Mouse (Mus musculus): ENCODE results near the gene Tmem141. TPM values are rescaled to one million over a fixed set of nuclear protein-coding genes. Genes with fewer than 3 reads are reported as not detected.

Tmem141 gene
- polyA plus RNA-seq (2014; fragmentation: Nextera tagmentation; extraction: Ambion mirVana) = 17.5 and 18.7 TPM in 2 replicates

- H3K9ac ChIP-seq (replicated peaks; ENCODE audit: low read length) = peak within 1 kb of the TSS; percentile 71
- no peaks in the 10 kb centered on the region for H3K9me3 ChIP-seq (replicated peaks; ENCODE audit: control insufficient read depth, low read length)
- no peaks in the 10 kb centered on the region for H3K4me1 ChIP-seq (ENCODE audit: control insufficient read depth, insufficient read depth, low read length)
- H3K4me3 ChIP-seq (ENCODE audit: low read depth, low read length) = peak within 1 kb of the TSS; percentile 36
- peak; percentile 85 for DNase-seq (ENCODE audit: low spot score)
- peak within 1 kb of the TSS; percentile 71 for H3K4me2 ChIP-seq (ENCODE audit: low read depth, low read length)
- peaks cover 13% of the 10 kb centered on the region for H3K27me3 ChIP-seq (ENCODE audit: control insufficient read depth, insufficient read depth, low read length)
- no peaks in the 10 kb centered on the region for H3K36me3 ChIP-seq (replicated peaks; ENCODE audit: control insufficient read depth, insufficient read depth, low read depth, low read length)
- H3K27ac ChIP-seq (replicated peaks; ENCODE audit: low read depth, low read length) = no peak within 1 kb of the TSS
- peak; percentile 88 for ATAC-seq (replicated peaks; ENCODE audit: insufficient number of reproducible peaks, low FRiP score, low TSS enrichment, low read depth)
- WGBS = 6% methylated on average over 34 of the region's 34 CpGs
These were observed at the start of gene Tmem141 for GRCm38 (mm10) chr2:25621229-25622200. TSS of gene Tmem141 (minus strand) at chr2:25622005.

- H3K9ac ChIP-seq (replicated peaks; ENCODE audit: low read length) = no peak overlapping the region
- ATAC-seq (replicated peaks; ENCODE audit: insufficient number of reproducible peaks, low FRiP score, low TSS enrichment, low read depth) = no peak
- WGBS = 60% methylated on average over 1 of the region's 1 CpGs
- no peaks in the 10 kb centered on the region for H3K27me3 ChIP-seq (ENCODE audit: control insufficient read depth, insufficient read depth, low read length)
- H3K36me3 ChIP-seq (replicated peaks; ENCODE audit: control insufficient read depth, insufficient read depth, low read depth, low read length) = no peaks in the 10 kb centered on the region
- no peak for DNase-seq (ENCODE audit: low spot score)
- no peaks in the 10 kb centered on the region for H3K9me3 ChIP-seq (replicated peaks; ENCODE audit: control insufficient read depth, low read length)
- no peak overlapping the region for H3K4me3 ChIP-seq (ENCODE audit: low read depth, low read length)
- no peaks in the 10 kb centered on the region for H3K4me1 ChIP-seq (ENCODE audit: control insufficient read depth, insufficient read depth, low read length)
- no peak overlapping the region for H3K27ac ChIP-seq (replicated peaks; ENCODE audit: low read depth, low read length)
- H3K4me2 ChIP-seq (ENCODE audit: low read depth, low read length) = no peak overlapping the region
These were observed 44.7 kb upstream of the Tmem141 start for GRCm38 (mm10) chr2:25666516-25666915.

GRCm38 (mm10) chr2:25664125-25664524 lies 42.3 kb upstream of the Tmem141 start:
- no peak overlapping the region for H3K4me3 ChIP-seq (ENCODE audit: low read depth, low read length)
- no peak overlapping the region for H3K4me2 ChIP-seq (ENCODE audit: low read depth, low read length)
- H3K27me3 ChIP-seq (ENCODE audit: control insufficient read depth, insufficient read depth, low read length) = no peaks in the 10 kb centered on the region
- no peak overlapping the region for H3K9ac ChIP-seq (replicated peaks; ENCODE audit: low read length)
- no peaks in the 10 kb centered on the region for H3K36me3 ChIP-seq (replicated peaks; ENCODE audit: control insufficient read depth, insufficient read depth, low read depth, low read length)
- no peaks in the 10 kb centered on the region for H3K4me1 ChIP-seq (ENCODE audit: control insufficient read depth, insufficient read depth, low read length)
- no peak for ATAC-seq (replicated peaks; ENCODE audit: insufficient number of reproducible peaks, low FRiP score, low TSS enrichment, low read depth)
- no peak for DNase-seq (ENCODE audit: low spot score)
- no peaks in the 10 kb centered on the region for H3K9me3 ChIP-seq (replicated peaks; ENCODE audit: control insufficient read depth, low read length)
- WGBS = 69% methylated on average over 5 of the region's 5 CpGs
- H3K27ac ChIP-seq (replicated peaks; ENCODE audit: low read depth, low read length) = no peak overlapping the region

DNA sequence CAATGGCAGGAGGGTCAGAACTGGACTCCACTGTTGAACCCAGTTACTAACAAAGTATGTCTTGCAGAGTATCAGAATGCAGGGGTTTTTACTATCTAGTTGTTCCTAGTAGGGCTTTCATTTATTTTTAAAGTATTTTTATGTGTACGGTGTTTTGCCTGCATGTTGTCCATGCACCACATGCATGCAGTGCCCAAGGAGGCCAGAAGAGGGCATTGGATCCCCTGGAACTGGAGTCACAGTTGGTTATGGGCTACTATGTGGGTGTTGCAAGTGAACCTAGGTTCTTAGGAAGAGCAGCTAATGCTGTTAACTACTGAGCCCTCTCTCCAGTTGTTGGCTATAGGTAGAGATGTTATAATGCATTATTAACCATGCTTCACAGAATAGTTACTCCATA lies 41.7 kb upstream of the Tmem141 start:
- H3K36me3 ChIP-seq (replicated peaks; ENCODE audit: control insufficient read depth, insufficient read depth, low read depth, low read length) = no peaks in the 10 kb centered on the region
- H3K4me3 ChIP-seq (ENCODE audit: low read depth, low read length) = no peak overlapping the region
- no peaks in the 10 kb centered on the region for H3K27me3 ChIP-seq (ENCODE audit: control insufficient read depth, insufficient read depth, low read length)
- no peak overlapping the region for H3K27ac ChIP-seq (replicated peaks; ENCODE audit: low read depth, low read length)
- 59% methylated on average over 1 of the region's 1 CpGs for WGBS
- no peaks in the 10 kb centered on the region for H3K9me3 ChIP-seq (replicated peaks; ENCODE audit: control insufficient read depth, low read length)
- DNase-seq (ENCODE audit: low spot score) (peak; percentile 49), ATAC-seq (replicated peaks; ENCODE audit: insufficient number of reproducible peaks, low FRiP score, low TSS enrichment, low read depth) (no peak)
- no peak overlapping the region for H3K9ac ChIP-seq (replicated peaks; ENCODE audit: low read length)
- no peaks in the 10 kb centered on the region for H3K4me1 ChIP-seq (ENCODE audit: control insufficient read depth, insufficient read depth, low read length)
- no peak overlapping the region for H3K4me2 ChIP-seq (ENCODE audit: low read depth, low read length)

DNA sequence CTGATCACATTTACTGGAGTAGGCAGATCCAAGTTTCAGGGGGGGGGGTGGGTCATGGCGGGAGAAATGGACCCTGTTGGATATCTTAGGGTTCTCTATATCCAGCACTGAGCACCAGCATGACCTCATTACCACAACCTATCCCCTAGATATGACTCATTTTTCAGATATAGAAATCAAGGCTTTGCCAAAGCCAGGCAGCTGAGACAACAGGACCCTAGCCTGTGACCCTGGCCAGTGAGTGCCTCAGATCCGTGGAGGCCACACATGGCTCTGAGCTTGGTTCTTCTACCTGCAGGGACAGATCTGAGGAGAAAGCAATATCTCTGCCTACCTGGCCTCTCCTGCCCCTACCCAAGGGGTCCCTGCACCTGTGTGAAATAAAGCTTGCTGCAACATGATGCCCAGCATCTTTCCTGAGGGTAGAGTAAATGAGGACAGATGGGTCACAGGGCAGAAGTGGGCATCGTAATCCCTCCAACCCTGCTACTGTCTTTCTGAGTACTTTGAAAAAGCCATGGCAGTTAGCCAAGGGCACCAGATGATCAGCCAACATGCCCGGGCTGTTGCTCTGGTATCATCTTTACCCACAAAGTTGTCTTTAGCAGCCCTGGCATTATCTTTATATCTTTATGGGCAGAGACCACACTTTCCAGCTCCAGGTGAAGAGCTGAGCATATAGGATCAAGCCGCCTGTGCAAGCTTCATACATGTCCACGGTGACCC lies 39.6 kb upstream of the Tmem141 start:
- WGBS = 84% methylated on average over 6 of the region's 6 CpGs

DNA sequence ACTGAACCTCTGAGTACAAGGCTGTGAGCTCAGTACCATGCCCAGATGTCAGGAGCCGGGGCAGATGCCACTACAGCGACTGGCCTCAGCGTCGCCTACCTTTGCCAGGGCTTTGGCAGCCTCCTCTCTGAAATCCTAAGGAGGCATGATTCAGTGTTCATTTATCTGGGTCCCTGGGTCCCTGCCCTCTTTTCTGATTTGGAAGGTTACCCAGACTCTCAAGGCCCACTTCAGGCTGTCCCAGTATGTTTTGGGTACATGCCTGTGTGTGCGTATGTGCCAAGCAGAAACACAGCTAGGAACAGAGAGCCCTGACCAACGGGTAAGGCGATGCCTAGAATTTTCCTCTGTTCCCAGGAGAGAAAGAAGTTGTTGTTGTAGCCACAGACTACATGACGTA lies 38.5 kb upstream of the Tmem141 start:
- no peak overlapping the region for H3K27ac ChIP-seq (replicated peaks; ENCODE audit: low read depth, low read length)
- no peak overlapping the region for H3K4me2 ChIP-seq (ENCODE audit: low read depth, low read length)
- DNase-seq (ENCODE audit: low spot score) (no peak), ATAC-seq (replicated peaks; ENCODE audit: insufficient number of reproducible peaks, low FRiP score, low TSS enrichment, low read depth) (no peak)
- H3K4me3 ChIP-seq (ENCODE audit: low read depth, low read length) = no peak overlapping the region
- 91% methylated on average over 8 of the region's 8 CpGs for WGBS
- no peaks in the 10 kb centered on the region for H3K36me3 ChIP-seq (replicated peaks; ENCODE audit: control insufficient read depth, insufficient read depth, low read depth, low read length)
- H3K4me1 ChIP-seq (ENCODE audit: control insufficient read depth, insufficient read depth, low read length) = no peaks in the 10 kb centered on the region
- H3K9me3 ChIP-seq (replicated peaks; ENCODE audit: control insufficient read depth, low read length) = no peaks in the 10 kb centered on the region
- no peak overlapping the region for H3K9ac ChIP-seq (replicated peaks; ENCODE audit: low read length)
- H3K27me3 ChIP-seq (ENCODE audit: control insufficient read depth, insufficient read depth, low read length) = no peaks in the 10 kb centered on the region

More for the DNA sequence above, 39.6 kb upstream of the Tmem141 start:
- Histone ChIP-seq H3K9me3 (replicated peaks; ENCODE audit: control insufficient read depth, low read length) (no peaks in the 10 kb centered on the region), H3K9ac (replicated peaks; ENCODE audit: low read length) (no peak overlapping the region), H3K36me3 (replicated peaks; ENCODE audit: control insufficient read depth, insufficient read depth, low read depth, low read length) (no peaks in the 10 kb centered on the region), H3K27ac (replicated peaks; ENCODE audit: low read depth, low read length) (no peak overlapping the region), H3K4me1 (ENCODE audit: control insufficient read depth, insufficient read depth, low read length) (no peaks in the 10 kb centered on the region), H3K4me3 (ENCODE audit: low read depth, low read length) (no peak overlapping the region), H3K27me3 (ENCODE audit: control insufficient read depth, insufficient read depth, low read length) (no peaks in the 10 kb centered on the region), H3K4me2 (ENCODE audit: low read depth, low read length) (no peak overlapping the region)
- DNase-seq (ENCODE audit: low spot score) (no peak), ATAC-seq (replicated peaks; ENCODE audit: insufficient number of reproducible peaks, low FRiP score, low TSS enrichment, low read depth) (no peak)

GRCm38 (mm10) chr2:25657652-25658051 lies 35.8 kb upstream of the Tmem141 start, which contains the start of gene Lcn5:
TSS of gene Lcn5 (plus strand) at chr2:25657952.
- DNase-seq (ENCODE audit: low spot score) (no peak), ATAC-seq (replicated peaks; ENCODE audit: insufficient number of reproducible peaks, low FRiP score, low TSS enrichment, low read depth) (no peak)
- H3K9ac ChIP-seq (replicated peaks; ENCODE audit: low read length) = no peak within 1 kb of the TSS
- H3K4me1 ChIP-seq (ENCODE audit: control insufficient read depth, insufficient read depth, low read length) = no peaks in the 10 kb centered on the region
- H3K27me3 ChIP-seq (ENCODE audit: control insufficient read depth, insufficient read depth, low read length) = no peaks in the 10 kb centered on the region
- H3K36me3 ChIP-seq (replicated peaks; ENCODE audit: control insufficient read depth, insufficient read depth, low read depth, low read length) = no peaks in the 10 kb centered on the region
- no peak within 1 kb of the TSS for H3K27ac ChIP-seq (replicated peaks; ENCODE audit: low read depth, low read length)
- no peak within 1 kb of the TSS for H3K4me2 ChIP-seq (ENCODE audit: low read depth, low read length)
- H3K9me3 ChIP-seq (replicated peaks; ENCODE audit: control insufficient read depth, low read length) = no peaks in the 10 kb centered on the region
- no peak within 1 kb of the TSS for H3K4me3 ChIP-seq (ENCODE audit: low read depth, low read length)

DNA sequence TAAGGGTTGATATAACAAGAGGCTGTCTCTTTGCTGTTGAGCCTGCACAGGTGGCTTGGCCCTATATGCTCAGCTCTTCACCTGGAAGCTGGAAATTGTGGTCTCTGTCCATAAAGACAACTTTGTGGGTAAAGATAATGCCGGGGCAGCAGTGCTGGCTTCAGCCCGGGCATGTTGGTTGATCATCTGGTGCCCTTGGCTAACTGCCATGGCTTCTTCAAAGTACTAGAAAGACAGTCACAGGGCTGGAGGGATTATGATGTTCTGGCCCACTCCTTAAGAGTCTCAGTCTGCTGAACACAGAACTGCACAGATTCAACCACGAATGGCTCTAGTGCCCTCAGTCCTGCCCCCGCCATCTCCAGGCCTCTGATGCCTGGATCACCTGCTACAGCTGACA lies 35.4 kb upstream of the Tmem141 start:
- DNase-seq (ENCODE audit: low spot score) (no peak), ATAC-seq (replicated peaks; ENCODE audit: insufficient number of reproducible peaks, low FRiP score, low TSS enrichment, low read depth) (no peak)
- no peak overlapping the region for H3K27ac ChIP-seq (replicated peaks; ENCODE audit: low read depth, low read length)
- H3K4me1 ChIP-seq (ENCODE audit: control insufficient read depth, insufficient read depth, low read length) = no peaks in the 10 kb centered on the region
- H3K27me3 ChIP-seq (ENCODE audit: control insufficient read depth, insufficient read depth, low read length) = no peaks in the 10 kb centered on the region
- H3K9me3 ChIP-seq (replicated peaks; ENCODE audit: control insufficient read depth, low read length) = no peaks in the 10 kb centered on the region
- no peak overlapping the region for H3K4me2 ChIP-seq (ENCODE audit: low read depth, low read length)
- 86% methylated on average over 4 of the region's 4 CpGs for WGBS
- H3K4me3 ChIP-seq (ENCODE audit: low read depth, low read length) = no peak overlapping the region
- no peaks in the 10 kb centered on the region for H3K36me3 ChIP-seq (replicated peaks; ENCODE audit: control insufficient read depth, insufficient read depth, low read depth, low read length)
- H3K9ac ChIP-seq (replicated peaks; ENCODE audit: low read length) = no peak overlapping the region
